Mouse (Mus musculus): ENCODE data around the gene Cdk5rap2.

- TF ChIP-seq EP300 (IDR thresholded peaks at IDR 0.05; ENCODE audit: low read depth in 1 of 2, low read length in 2 of 2) (no peak), MYC (IDR thresholded peaks at IDR 0.05; ENCODE audit: low read depth, low read length) (no peak), MXI1 (IDR thresholded peaks at IDR 0.05; ENCODE audit: low read depth, low read length) (no peak), CHD1 (IDR thresholded peaks at IDR 0.05; ENCODE audit: low read depth, low read length) (no peak), GATA1 (IDR thresholded peaks at IDR 0.05; ENCODE audit: low read depth, low read length) (no peak), CTCF (IDR thresholded peaks at IDR 0.05 in 2 of 3, conservative IDR thresholded peaks at IDR 0.05 in 1 of 3; ENCODE audit: control insufficient read depth in 1 of 3, insufficient read depth in 1 of 3, low read depth in 2 of 3, low read length in 3 of 3, poor library complexity in 1 of 3, severe bottlenecking in 1 of 3) (no peak), POLR2A (IDR thresholded peaks at IDR 0.05; ENCODE audit: control insufficient read depth in 1 of 2, insufficient read depth in 1 of 2, low read depth in 1 of 2, low read length in 2 of 2, poor library complexity in 1 of 2) (no peak), ELF1 (IDR thresholded peaks at IDR 0.05; ENCODE audit: low read depth, low read length) (no peak), ZC3H11A (IDR thresholded peaks at IDR 0.05; ENCODE audit: low read depth, low read length) (no peak)
Observed at GRCm38 (mm10) chr4:70227667-70228066, 182.6 kb downstream of the Cdk5rap2 start.

All from MEL (cell line).